Mouse (Mus musculus): ENCODE data around the gene Steap2. TPM values are rescaled to one million over a fixed set of nuclear protein-coding genes. Genes with fewer than 3 reads are reported as not detected.
A peak's percentile ranks its signal among the peaks of the same experiment; 100 is the strongest.

Steap2 gene
- total RNA-seq (2014; rRNA removed) = 11.0 and 14.7 TPM in 2 replicates
- polyA plus RNA-seq (2015; fragmentation: Nextera tagmentation; extraction: Ambion mirVana) = 4.3 and 4.8 TPM in 2 replicates

DNA sequence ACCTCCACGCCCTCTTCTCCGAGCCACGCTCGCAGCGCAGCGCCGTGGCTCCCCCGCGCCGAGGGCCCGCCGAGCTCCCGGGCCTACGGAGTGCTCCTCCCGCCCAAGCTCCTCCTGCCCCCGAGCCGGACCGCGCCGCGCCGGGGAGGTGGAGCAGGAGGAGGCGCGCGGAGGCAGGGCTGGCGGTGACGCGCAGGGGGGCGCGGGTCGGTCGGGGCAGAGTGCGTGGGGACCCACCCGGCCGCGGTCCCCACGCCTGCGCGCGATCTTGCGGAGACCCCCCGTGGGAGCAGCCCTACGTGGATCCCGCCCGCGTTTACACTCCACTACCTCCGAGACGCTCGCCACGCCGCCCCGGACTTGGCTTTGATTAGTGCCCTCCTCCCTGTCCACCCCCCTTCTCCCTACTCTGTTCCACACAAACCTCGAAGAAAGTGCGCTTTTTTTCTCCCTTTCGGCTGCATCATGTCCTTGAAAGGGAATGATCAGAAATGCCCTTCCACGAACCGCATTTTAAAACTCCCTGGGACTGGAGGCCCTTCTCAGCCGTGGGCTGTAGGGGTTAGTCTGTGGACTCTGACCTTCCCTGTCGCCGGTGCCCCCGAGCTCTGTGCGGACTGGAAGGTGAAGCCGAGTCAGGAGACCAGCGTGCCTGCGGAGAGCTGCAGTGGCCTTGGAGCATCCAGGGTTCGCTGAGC lies at the start of gene Steap2:
Gene Steap2 (minus strand): TSS at position 623 of the 698 bp plus-strand sequence.
- no peaks in the 10 kb centered on the region for H3K4me1 ChIP-seq (ENCODE audit: insufficient read depth, low read length)
- H3K4me2 ChIP-seq (ENCODE audit: low read depth, low read length, poor library complexity, severe bottlenecking) = peak within 1 kb of the TSS; percentile 91
- 2% methylated on average over 50 of the region's 66 CpGs for WGBS
- H3K27me3 ChIP-seq (ENCODE audit: insufficient read depth, low read length) = no peaks in the 10 kb centered on the region
- H3K9ac ChIP-seq (replicated peaks; ENCODE audit: low read length, poor library complexity, severe bottlenecking) = peak within 1 kb of the TSS; percentile 84
- no peaks in the 10 kb centered on the region for H3K9me3 ChIP-seq (ENCODE audit: low read length)
- no peak for TF ChIP-seq CTCF (IDR thresholded peaks at IDR 0.05)
- ATAC-seq (ENCODE audit: low FRiP score) (peak; percentile 86), DNase-seq (ENCODE audit: low spot score) (peak; percentile 34)
- no peak within 1 kb of the TSS for H3K27ac ChIP-seq (ENCODE audit: low read depth, low read length)
- H3K36me3 ChIP-seq (ENCODE audit: insufficient read depth, low read length) = no peaks in the 10 kb centered on the region
- H3K4me3 ChIP-seq (ENCODE audit: low read depth, low read length) = peak within 1 kb of the TSS; percentile 86

DNA sequence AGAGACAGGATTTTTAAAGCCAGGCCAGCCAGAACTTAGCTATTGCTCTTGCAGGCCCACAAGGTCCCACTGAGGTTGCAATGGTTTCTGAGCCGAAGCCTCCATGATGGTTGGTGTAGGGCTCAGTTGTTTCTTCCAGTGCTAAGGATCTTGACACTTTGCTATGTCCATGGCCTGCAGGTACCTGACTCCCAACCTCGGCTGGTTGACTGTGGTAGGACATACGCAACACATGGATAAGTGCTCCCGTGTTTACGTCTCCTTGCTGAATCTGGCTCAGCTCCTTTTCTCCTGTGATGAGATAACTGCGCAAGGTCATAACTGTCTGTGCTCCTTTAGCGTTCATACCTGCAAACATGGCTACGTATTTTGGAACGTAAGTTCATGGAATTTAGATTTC lies 40.1 kb upstream of the Steap2 start:
- no peaks in the 10 kb centered on the region for H3K4me1 ChIP-seq (ENCODE audit: insufficient read depth, low read length)

GRCm38 (mm10) chr5:5732858-5733257 lies 38.5 kb upstream of the Steap2 start:
- Histone ChIP-seq H3K36me3 (ENCODE audit: insufficient read depth, low read length) (no peaks in the 10 kb centered on the region), H3K9ac (replicated peaks; ENCODE audit: low read length, poor library complexity, severe bottlenecking) (no peak overlapping the region), H3K4me3 (ENCODE audit: low read depth, low read length) (no peak overlapping the region), H3K4me1 (ENCODE audit: insufficient read depth, low read length) (no peaks in the 10 kb centered on the region), H3K27me3 (ENCODE audit: insufficient read depth, low read length) (no peaks in the 10 kb centered on the region), H3K4me2 (ENCODE audit: low read depth, low read length, poor library complexity, severe bottlenecking) (no peak overlapping the region), H3K27ac (ENCODE audit: low read depth, low read length) (no peak overlapping the region), H3K9me3 (ENCODE audit: low read length) (no peaks in the 10 kb centered on the region)
- ATAC-seq (ENCODE audit: low FRiP score) (no peak), DNase-seq (ENCODE audit: low spot score) (no peak)
- 83% methylated on average over 2 of the region's 2 CpGs for WGBS
- TF ChIP-seq CTCF (IDR thresholded peaks at IDR 0.05) = no peak

More for the DNA sequence above, 40.1 kb upstream of the Steap2 start:
- no peak for ATAC-seq (ENCODE audit: low FRiP score)
- H3K27ac ChIP-seq (ENCODE audit: low read depth, low read length) = no peak overlapping the region
- no peaks in the 10 kb centered on the region for H3K27me3 ChIP-seq (ENCODE audit: insufficient read depth, low read length)
- WGBS = 95% methylated on average over 9 of the region's 9 CpGs
- H3K9me3 ChIP-seq (ENCODE audit: low read length) = no peaks in the 10 kb centered on the region
- DNase-seq (ENCODE audit: low spot score) = no peak
- no peak for TF ChIP-seq CTCF (IDR thresholded peaks at IDR 0.05)
- H3K36me3 ChIP-seq (ENCODE audit: insufficient read depth, low read length) = no peaks in the 10 kb centered on the region
- H3K4me3 ChIP-seq (ENCODE audit: low read depth, low read length) = no peak overlapping the region
- H3K4me2 ChIP-seq (ENCODE audit: low read depth, low read length, poor library complexity, severe bottlenecking) = no peak overlapping the region
- no peak overlapping the region for H3K9ac ChIP-seq (replicated peaks; ENCODE audit: low read length, poor library complexity, severe bottlenecking)

DNA sequence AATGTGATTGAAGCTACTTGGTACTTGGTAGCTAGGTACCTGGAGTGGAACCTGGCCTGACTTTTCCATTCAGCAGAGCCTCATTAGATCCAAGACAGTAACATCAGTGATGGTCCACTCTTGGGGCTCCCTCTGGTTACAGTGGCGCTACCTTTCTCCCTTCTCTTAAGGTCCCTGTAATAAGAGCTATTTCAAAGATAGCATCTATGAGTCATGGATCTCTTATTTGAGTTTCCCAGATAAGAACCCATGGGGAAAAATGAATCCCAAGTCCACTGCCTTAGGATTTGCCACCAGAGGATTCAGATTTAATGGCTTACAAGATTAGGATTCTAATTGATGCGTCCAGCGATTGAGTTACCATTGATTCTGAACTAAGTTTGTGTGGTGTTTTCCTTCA lies 37.8 kb upstream of the Steap2 start:
- H3K4me1 ChIP-seq (ENCODE audit: insufficient read depth, low read length) = no peaks in the 10 kb centered on the region
- TF ChIP-seq CTCF (IDR thresholded peaks at IDR 0.05) = no peak
- H3K27ac ChIP-seq (ENCODE audit: low read depth, low read length) = no peak overlapping the region
- WGBS = 95% methylated on average over 3 of the region's 3 CpGs
- ATAC-seq (ENCODE audit: low FRiP score) (no peak), DNase-seq (ENCODE audit: low spot score) (no peak)
- H3K4me2 ChIP-seq (ENCODE audit: low read depth, low read length, poor library complexity, severe bottlenecking) = no peak overlapping the region
- H3K4me3 ChIP-seq (ENCODE audit: low read depth, low read length) = no peak overlapping the region
- H3K36me3 ChIP-seq (ENCODE audit: insufficient read depth, low read length) = no peaks in the 10 kb centered on the region
- no peak overlapping the region for H3K9ac ChIP-seq (replicated peaks; ENCODE audit: low read length, poor library complexity, severe bottlenecking)
- no peaks in the 10 kb centered on the region for H3K9me3 ChIP-seq (ENCODE audit: low read length)
- H3K27me3 ChIP-seq (ENCODE audit: insufficient read depth, low read length) = no peaks in the 10 kb centered on the region

DNA sequence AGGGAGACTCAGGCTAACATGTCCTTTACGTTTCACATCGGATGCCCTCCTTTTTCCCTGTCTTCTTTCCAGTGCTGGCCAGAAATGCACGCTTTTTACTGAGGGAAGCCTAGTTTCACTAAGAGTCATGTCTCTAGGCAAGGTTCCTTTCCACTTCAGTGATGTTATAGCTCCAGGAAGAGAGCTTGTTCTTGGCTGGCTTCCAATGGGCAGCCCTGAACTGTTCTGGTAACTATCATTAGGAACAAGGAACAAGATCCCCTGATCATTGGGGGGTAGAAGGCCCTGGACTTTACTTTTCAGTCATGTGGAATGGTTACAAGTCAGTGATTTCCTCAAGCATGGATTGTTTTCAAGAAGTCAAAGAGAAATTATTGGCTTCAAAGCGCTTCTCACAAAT lies 35.5 kb upstream of the Steap2 start:
- ATAC-seq (ENCODE audit: low FRiP score) (no peak), DNase-seq (ENCODE audit: low spot score) (no peak)
- Histone ChIP-seq H3K9ac (replicated peaks; ENCODE audit: low read length, poor library complexity, severe bottlenecking) (no peak overlapping the region), H3K36me3 (ENCODE audit: insufficient read depth, low read length) (no peaks in the 10 kb centered on the region), H3K4me2 (ENCODE audit: low read depth, low read length, poor library complexity, severe bottlenecking) (no peak overlapping the region), H3K4me1 (ENCODE audit: insufficient read depth, low read length) (no peaks in the 10 kb centered on the region), H3K4me3 (ENCODE audit: low read depth, low read length) (no peak overlapping the region), H3K27ac (ENCODE audit: low read depth, low read length) (no peak overlapping the region), H3K9me3 (ENCODE audit: low read length) (no peaks in the 10 kb centered on the region), H3K27me3 (ENCODE audit: insufficient read depth, low read length) (no peaks in the 10 kb centered on the region)
- 95% methylated on average over 4 of the region's 4 CpGs for WGBS
- TF ChIP-seq CTCF (IDR thresholded peaks at IDR 0.05) = no peak

GRCm38 (mm10) chr5:5722217-5722616 lies 27.8 kb upstream of the Steap2 start:
- WGBS = 92% methylated on average over 7 of the region's 7 CpGs
- no peak for TF ChIP-seq CTCF (IDR thresholded peaks at IDR 0.05)
- H3K4me1 ChIP-seq (ENCODE audit: insufficient read depth, low read length) = no peaks in the 10 kb centered on the region
- no peaks in the 10 kb centered on the region for H3K9me3 ChIP-seq (ENCODE audit: low read length)
- DNase-seq (ENCODE audit: low spot score) = no peak
- no peak overlapping the region for H3K4me2 ChIP-seq (ENCODE audit: low read depth, low read length, poor library complexity, severe bottlenecking)
- H3K27ac ChIP-seq (ENCODE audit: low read depth, low read length) = no peak overlapping the region
- H3K36me3 ChIP-seq (ENCODE audit: insufficient read depth, low read length) = no peaks in the 10 kb centered on the region
- ATAC-seq (ENCODE audit: low FRiP score) = no peak
- no peaks in the 10 kb centered on the region for H3K27me3 ChIP-seq (ENCODE audit: insufficient read depth, low read length)
- H3K9ac ChIP-seq (replicated peaks; ENCODE audit: low read length, poor library complexity, severe bottlenecking) = no peak overlapping the region
- no peak overlapping the region for H3K4me3 ChIP-seq (ENCODE audit: low read depth, low read length)

All from midbrain, postnatal 0 days (tissue).